Mouse (Mus musculus) layer of hippocampus, adult 18-20 months (tissue): ENCODE measurements at regions not wholly inside any gene's neighbourhood (a gene's known extent, or its start where the extent isn't known, plus 50 kb on each side); places are given as distances from the start of the nearest gene placed in this dataset.

Source experiments
- DNase-seq, 2 experiments: peaks; one replicate each; pipeline ENCODE4 v3.0.0; 2022; ENCODE audit warnings: low spot score in 2 of 2

GRCm38 (mm10) chr16:68017672-68018071, 397.0 kb upstream of the Cadm2 start:
- no peak for DNase-seq

DNA sequence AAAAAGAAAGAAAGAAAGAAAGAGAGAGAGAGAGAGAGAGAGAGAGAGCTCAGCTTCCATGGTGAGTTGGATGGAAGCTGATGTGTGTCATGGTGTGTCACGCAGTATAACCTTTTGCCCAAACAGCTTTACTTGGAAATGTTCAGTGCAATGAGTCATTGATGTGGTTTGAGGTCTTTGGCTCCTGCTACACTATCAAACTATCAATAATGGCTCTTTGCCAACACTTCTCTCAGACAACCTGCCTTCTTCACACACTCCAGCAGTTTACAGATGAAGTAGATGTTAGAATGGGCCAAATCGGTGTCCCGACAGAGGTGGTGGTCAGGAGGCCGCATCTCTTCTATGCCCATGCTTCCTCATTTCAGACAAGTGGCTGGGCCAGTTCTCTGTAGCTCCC, 369.0 kb upstream of the Cadm2 start:
- no peak for DNase-seq

GRCm38 (mm10) chr16:67976565-67976964, 355.9 kb upstream of the Cadm2 start:
- DNase-seq, result no peak

- DNase-seq, result peak; percentile 45 to 87
Measured at GRCm38 (mm10) chr16:67968311-67969145, 347.8 kb upstream of the Cadm2 start.

- no peak for DNase-seq
Measured at GRCm38 (mm10) chr16:67949112-67949511, 328.4 kb upstream of the Cadm2 start.

GRCm38 (mm10) chr16:67944406-67944805, 323.7 kb upstream of the Cadm2 start:
- DNase-seq, result no peak

GRCm38 (mm10) chr16:67919175-67919574, 298.5 kb upstream of the Cadm2 start:
- no peak for DNase-seq

DNA sequence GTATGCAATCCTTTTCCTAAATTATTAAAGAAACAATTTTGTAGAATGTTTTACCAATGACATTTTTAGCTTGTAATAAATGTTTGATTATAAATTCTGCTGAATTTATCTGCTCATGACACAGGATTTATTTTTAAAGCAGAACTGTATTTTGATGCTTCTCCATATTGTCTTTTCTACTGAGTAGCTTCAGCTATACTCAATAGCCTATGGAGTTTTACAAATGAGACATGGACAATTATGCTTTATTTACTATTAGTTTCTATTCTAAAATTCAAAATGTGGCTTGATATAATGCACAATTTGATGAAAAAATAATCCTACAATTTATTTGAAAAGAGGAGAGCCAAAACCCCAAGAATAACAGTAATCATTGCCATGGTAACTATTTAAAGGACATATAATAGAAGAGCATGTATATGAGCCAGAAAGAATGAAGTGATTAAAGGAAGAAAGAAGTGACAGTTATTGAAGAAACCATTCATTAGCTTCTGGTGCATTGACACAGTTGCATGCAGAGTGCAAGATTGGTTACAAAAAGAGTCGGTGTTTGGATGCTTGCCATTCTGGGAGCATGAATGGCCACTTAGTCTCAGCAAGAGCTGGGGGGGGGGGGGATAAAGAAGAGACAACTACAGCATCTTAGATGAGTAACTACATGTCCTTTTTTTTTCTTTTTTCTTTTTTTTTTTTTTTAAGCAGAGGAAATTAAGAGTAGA, 250.8 kb upstream of the Cadm2 start:
- DNase-seq, result no peak

GRCm38 (mm10) chr16:67850201-67850600, 229.5 kb upstream of the Cadm2 start:
- DNase-seq, result peak; percentile 83 to 93

DNA sequence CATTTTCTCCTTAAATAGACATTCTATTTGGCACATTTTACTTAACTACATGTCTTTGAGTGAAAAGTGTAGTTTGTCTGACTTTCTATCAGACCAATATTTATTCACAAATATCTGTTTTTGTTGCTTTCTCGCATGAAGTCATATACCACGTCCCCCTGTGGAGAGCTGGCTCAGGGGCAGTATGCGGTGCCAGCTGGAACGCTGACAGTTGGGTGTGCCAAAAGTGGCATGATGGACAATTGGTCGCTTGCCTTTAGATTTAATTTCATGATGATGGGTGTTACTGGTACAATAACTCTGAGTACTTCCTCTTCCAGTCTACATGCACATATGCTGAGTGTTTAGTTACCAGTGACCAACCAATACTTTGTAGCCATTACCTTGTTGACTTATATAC, 223.8 kb upstream of the Cadm2 start:
- DNase-seq, result no peak

DNA sequence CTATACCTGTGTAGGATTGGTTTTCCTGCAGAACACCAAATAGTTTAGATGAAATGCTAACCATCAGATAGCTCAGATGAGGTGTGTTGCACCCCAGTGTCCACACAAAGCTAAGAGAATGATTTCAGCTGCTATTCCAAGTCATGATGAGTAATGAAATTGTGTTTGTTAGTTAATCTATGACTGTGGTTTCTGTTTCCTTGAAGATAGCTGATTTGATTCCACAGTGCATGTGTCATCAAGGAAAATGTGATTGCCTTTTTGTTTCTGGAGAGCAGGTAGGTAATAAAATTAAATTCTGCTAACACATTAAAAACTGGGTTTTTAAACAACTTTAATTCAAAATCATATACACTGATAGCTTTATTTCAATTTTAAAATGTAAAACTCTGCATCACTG, 176.5 kb upstream of the Cadm2 start:
- DNase-seq, result no peak

GRCm38 (mm10) chr16:67776091-67776490, 155.4 kb upstream of the Cadm2 start:
- DNase-seq, result peak in 1 of 2 experiments; percentile 39

GRCm38 (mm10) chr16:67769114-67769513, 148.4 kb upstream of the Cadm2 start:
- DNase-seq, result peak in 1 of 2 experiments; percentile 29

- no peak for DNase-seq
Measured at GRCm38 (mm10) chr16:67735398-67735797, 114.7 kb upstream of the Cadm2 start.

GRCm38 (mm10) chr16:67698619-67699018, 77.9 kb upstream of the Cadm2 start:
- DNase-seq, result no peak
